Mouse (Mus musculus) adrenal gland (tissue): ENCODE results near the gene B3galt4.
"Not testable (repeated sequence)": the region's sequence is repeated elsewhere in the genome, so short reads cannot be mapped to it uniquely, and the experiment has no call there.

Experiments
- intact Hi-C: fragments of 180-260 bp; cut with DNase I; formaldehyde crosslinking; loops from one replicate; pipeline ENCODE4 v1.15.1; 2025

The B3galt4 gene

DNA sequence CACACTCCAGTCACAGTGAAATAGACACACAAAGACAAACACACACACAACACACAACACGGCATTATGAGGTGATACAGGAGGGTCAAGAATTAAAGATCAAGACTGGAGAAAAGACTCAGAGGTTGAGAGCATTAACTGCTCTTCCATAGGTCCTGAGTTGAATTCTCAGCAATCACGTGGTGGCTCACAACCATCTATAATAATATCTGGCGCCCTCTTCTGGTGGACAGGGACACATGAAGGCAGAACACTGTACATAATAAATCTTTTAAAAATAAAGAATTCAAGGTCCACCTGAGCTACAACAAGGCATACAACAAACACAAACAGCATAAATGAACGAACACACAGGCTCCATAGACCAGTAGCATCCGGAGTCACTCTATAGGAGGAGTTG lies 17.6 kb upstream of the B3galt4 start:
- intact Hi-C loops, result no loop called here

DNA sequence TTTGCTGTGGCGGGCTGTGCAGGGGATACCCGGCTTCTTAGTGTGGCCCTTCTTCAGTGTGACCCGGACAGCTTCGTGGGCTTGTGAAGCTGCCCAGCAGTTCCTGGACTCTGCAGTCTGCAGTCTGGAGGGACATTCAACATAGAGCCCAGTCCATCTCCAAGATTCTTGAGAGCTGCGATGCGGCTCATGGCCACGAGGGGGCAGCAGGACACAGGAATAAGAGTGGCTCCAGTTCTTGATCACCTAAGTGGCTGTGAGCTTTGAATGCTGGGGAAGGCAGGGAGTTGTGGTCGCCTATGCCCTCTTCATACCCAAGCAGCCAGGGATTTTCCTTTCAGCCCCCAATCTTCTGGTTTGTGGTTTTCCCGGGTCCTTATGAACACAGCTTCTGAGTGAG lies 17.2 kb upstream of the B3galt4 start:
- intact Hi-C loops, result no loop called here

GRCm38 (mm10) chr17:33965846-33966550 lies 14.7 kb upstream of the B3galt4 start:
- intact Hi-C loops, result loop anchor here (1.0 kb wide), 1 partner anchor 1336 kb away; no protein-coding TSS in a partner anchor

GRCm38 (mm10) chr17:33965082-33965845 lies 14.0 kb upstream of the B3galt4 start:
- intact Hi-C loops, result loop anchor here (1.0 kb wide), 1 partner anchor 1337 kb away; no protein-coding TSS in a partner anchor

GRCm38 (mm10) chr17:33962876-33963275 lies 11.6 kb upstream of the B3galt4 start:
- intact Hi-C loops, result no loop called here

- intact Hi-C loops, result loop anchor here (2.0 to 5.0 kb wide), 2 partner anchors 61 to 1397 kb away; no protein-coding TSS in a partner anchor
Observed at GRCm38 (mm10) chr17:33959948-33960347, 8.7 kb upstream of the B3galt4 start.

GRCm38 (mm10) chr17:33959135-33959534 lies 7.8 kb upstream of the B3galt4 start:
- intact Hi-C loops, result loop anchor here (2.0 to 5.0 kb wide), 2 partner anchors 62 to 1398 kb away; no protein-coding TSS in a partner anchor

GRCm38 (mm10) chr17:33958451-33958850 lies 7.2 kb upstream of the B3galt4 start:
- intact Hi-C loops, result loop anchor here (2.0 to 5.0 kb wide), 2 partner anchors 62 to 1399 kb away; no protein-coding TSS in a partner anchor

DNA sequence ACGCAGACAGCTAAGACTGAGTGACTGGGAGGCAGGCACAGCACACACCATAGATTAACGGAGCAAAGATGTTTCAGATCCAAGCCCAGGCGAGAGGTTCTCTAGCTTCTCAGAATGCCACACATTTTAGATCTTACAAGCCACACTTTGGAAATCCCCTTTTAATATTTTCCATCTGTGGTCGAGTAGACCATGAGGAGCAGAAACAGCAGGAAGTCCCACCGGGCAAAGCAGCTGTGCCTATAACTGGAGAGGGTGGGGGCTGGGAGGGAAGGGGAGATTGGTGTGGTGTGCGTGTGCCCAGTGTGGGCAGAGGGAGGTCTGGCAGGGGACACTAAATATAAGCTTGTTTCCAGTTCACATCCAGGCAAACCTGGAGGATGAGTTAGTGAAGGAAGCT lies 6.2 kb upstream of the B3galt4 start:
- intact Hi-C loops, result loop anchor here (5.0 kb wide), 1 partner anchor 1400 kb away; no protein-coding TSS in a partner anchor

DNA sequence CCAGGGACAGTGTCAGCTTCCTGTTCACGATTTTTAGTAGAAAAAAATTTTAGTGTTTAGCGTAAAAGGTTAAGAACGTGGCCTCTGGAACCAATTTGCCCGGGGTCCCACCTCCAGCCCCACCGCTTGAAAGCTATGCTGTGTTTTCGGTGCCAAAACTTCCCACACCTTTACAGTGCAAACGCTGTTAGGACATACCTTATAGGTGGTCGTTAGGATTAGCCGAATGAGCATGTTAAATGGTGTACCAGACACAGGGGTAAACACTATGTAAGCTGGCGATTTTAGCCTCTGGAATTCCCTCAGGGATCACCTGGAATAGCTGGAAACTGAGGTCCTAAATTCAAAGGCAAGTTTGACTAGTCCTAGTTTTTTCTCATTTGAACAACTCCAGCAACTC lies 5.0 kb upstream of the B3galt4 start:
- intact Hi-C loops, result loop anchor here (5.0 kb wide), 1 partner anchor 1401 kb away; no protein-coding TSS in a partner anchor

DNA sequence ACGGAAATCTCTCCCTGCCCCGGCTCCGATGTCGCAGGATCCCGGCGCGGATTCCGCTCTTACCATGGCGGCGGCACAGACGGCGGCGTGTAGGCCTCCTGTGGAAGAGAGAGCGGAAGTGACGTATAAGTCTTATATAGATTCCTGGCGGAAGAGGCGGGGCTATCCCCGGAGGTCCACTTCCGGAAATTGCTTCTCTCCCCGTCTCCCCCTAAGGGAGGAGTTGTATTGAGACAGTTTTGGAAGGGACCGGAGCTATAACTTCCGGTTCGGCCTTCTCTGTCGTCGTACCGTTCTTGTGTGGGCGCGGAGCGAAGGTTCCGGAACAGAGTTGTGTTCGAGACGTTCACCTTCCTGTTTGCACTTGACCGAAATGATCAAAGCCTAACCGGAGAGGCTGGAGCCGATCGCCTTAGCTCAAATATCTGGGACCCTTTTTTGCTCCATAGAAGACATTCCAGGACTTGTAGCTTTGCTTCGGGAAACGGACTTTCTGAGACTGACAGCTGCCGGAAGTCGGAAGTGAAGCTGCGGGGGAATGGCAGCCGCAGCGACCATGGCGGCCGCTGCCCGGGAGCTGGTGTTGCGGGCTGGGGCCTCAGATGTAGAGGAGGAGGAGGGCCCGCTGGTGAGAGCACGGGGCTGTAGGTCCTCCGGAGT lies 4.4 kb upstream of the B3galt4 start, which contains the start of the genes Vps52 and Rps18:
Gene Vps52, plus strand, starts transcription at position 258 of the 660 bp plus-strand sequence.
Gene Rps18, minus strand, starts transcription at position 447 of the 660 bp plus-strand sequence.
- intact Hi-C loops, result loop anchor here (5.0 kb wide), 1 partner anchor 1402 kb away; no protein-coding TSS in a partner anchor

DNA sequence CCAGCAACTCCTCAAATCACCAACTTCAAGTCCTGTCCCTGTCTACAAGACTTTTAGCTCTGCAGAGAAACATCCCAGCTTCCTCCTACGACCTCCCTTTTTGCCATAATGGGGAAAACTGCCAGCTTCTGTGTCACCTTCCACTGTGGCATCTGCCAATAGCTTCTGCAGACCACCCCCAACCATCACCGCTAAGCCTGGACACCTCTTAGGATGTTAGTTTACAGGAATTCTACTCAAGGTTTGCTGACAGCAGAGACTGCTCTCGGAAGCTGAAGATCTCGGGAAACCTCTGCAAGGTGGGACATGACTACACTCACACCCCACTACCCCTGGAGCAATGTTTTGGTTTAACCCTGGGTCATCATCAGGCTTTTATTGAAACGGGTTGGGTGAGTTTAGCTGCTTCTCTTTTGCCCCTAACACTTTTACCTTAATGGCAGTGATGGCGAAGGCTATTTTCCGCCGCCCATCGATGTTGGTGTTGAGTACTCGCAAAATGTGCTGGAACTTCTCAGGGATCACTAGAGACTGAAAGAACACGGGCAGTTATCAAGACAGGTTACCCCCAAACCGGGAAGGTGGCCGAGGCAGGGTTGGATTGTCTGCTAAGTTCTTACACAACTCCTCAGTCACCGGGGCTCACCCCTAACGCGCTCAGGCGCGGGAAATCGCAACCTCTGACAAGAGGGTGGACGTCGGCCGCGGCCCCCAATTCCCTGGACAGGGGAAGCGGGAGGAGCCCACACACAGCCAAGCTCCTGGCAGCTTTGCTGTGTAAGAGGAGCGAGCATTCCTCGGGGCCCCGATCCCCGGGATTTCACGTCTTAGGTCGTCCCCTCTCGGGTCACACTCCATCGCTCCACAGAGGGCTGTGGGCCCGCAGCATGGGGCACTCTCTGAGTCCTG lies 3.6 kb upstream of the B3galt4 start:
- intact Hi-C loops, result loop anchor here (5.0 kb wide), 1 partner anchor 1402 kb away; no protein-coding TSS in a partner anchor

DNA sequence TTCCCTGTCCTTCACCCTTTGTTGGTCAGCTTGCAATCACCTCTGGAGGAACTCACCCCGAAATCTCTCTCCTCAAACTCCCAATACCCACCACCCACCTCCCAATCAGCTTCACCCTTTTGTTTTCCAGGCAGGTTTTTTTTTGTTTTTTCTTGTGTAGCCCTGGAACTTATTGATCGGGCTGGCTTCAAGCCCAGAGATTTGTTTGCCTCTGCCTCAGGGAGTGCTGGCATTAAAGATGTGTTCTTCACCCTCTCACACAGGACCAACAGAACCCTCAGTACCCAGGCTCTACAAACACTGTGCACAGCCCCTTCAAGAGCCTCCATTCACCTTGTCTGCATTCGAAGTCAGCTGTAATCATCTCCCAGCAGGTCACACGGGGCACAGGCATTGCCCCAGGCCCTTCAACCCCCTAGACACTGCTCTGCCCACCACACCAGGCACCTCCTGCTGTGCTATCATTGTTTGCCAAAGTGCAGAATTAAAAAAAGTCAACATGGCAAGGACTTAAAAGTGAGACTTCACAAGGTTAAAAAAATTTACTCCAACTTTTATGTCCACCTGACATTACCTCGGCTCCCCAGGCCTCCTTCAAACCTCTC lies 2.8 kb upstream of the B3galt4 start:
- intact Hi-C loops, result no loop called here

DNA sequence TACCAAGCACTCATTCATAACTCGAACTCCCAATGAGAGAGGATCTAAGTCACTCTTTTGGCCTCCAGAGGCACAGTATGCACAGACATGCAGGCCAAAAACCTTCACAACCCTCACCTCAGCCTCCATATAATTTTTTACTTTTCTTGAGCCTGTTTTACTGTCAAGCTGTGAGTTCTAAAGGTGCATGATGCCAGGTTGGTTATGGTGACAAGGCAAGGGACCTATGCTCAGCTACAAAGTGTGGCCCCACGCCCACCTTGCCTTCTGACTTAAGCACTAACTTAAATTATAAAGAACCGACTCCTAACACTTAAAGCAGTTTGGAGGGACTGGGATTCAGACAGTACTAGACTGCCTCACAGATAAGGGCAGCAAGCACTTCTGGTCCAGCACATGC lies 2.0 kb upstream of the B3galt4 start:
- intact Hi-C loops, result no loop called here

GRCm38 (mm10) chr17:33952879-33953278 lies 1.6 kb upstream of the B3galt4 start:
- intact Hi-C loops, result no loop called here

DNA sequence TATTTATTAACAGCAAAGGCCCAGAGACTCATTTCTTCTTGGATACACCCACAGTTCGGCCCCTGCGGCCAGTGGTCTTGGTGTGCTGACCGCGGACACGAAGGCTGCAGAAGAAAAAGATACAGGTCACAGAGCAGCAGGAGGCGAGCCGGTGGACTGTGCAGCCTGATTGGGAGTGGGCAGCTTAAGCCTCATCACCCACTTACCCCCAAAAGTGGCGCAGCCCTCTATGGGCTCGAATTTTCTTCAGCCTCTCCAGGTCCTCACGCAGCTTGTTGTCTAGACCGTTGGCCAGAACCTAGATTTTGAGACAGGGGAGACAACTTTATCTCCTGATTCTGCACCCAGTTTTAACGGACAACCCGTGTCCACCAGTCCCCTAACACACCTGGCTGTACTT lies 727 bp upstream of the B3galt4 start:
- intact Hi-C loops, result not testable (repeated sequence)

GRCm38 (mm10) chr17:33950131-33950625 lies 1.1 kb downstream of the B3galt4 start:
- intact Hi-C loops, result no loop called here

DNA sequence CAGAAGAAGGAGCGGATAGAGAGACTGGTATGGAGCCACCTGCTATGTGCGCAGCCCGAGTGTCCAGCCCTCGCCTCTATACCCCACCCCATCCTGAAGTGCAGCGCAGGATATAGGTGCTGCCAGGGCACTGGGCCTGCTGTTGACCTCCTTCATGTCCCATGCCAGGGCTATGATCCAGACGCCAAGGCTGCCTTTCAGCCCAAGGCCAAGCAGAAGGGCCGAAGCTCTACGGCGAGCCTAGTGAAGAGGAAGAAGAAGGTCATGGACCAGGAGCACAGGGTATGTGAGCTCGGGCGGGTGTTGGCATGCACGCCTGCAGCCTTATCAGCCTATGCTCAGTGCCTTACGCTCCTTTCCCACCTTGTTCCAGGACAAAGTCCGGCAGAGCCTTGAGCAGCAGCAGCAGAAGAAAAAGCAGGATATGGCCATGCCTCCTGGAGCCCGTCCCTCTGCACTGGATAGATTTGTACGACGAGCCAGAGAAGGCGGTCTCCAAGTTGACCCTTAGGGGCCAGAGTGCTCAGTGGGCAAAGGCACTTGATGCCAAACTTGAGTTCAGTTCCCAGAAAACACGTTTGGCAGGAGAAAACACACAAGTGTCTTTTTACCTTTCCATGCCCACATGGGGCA lies 2.3 kb downstream of the B3galt4 start:
- intact Hi-C loops, result no loop called here
